Mouse (Mus musculus): ENCODE measurements around the gene Gm49353. TPM values are rescaled to one million over a fixed set of nuclear protein-coding genes. Genes with fewer than 3 reads are reported as not detected.

The Gm49353 gene
- polyA plus RNA-seq, 1 experiment: not detected

Other genes starting within 250 kb of the Gm49353 start
- gene 2310057J18Rik, start 212.7 kb upstream of the Gm49353 start, polyA plus RNA-seq (2012; rRNA removed): not detected in 2 replicates
- 0.33 and 0.40 TPM in 2 replicates for gene Soga3, start 55.1 kb upstream of the Gm49353 start, polyA plus RNA-seq (2012; rRNA removed)
- gene 9330159F19Rik, start 12.7 kb downstream of the Gm49353 start, polyA plus RNA-seq (2012; rRNA removed): 0.15 and 0.16 TPM in 2 replicates
- 6.9 and 7.4 TPM in 2 replicates for gene Echdc1, start 114.2 kb downstream of the Gm49353 start, polyA plus RNA-seq (2012; rRNA removed)
- 17.2 and 18.3 TPM in 2 replicates for gene Rnf146, start 163.5 kb downstream of the Gm49353 start, polyA plus RNA-seq (2012; rRNA removed)